Mouse (Mus musculus) liver, postnatal 0 days (tissue): ENCODE results near the gene Tex48.

Experiments
- CTCF ChIP-seq: sonication (generic); IDR thresholded peaks from 2 replicates; pipeline ENCODE4 v1.5.1; 2016; ENCODE audit warnings: antibody characterized with exemption, low read depth
- EP300 ChIP-seq: IDR thresholded peaks from 2 replicates; pipeline ENCODE4 v1.6.1; 2016; ENCODE audit warnings: antibody characterized with exemption, low read depth, mild to moderate bottlenecking

DNA sequence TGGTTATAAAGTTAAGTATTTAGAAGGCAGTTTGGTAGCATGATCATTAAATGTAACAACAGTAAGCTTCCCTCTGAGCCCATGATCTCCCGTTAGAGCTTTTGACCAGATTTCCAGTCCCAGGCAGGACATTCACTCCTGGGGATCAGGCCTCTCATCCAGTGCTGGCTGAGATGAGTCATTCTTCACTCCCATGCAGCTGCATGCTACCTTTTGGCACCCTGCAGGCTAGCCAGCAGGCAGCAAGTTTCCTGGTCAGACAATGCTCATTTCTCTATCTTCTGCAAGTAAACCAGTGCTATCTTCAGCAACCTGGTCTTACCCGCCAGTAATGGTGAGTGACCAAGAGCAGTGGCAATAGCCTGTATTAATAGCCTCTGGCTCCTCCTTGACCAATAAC lies 11.0 kb upstream of the Tex48 start:
- TF ChIP-seq CTCF (no peak), EP300 (no peak)
